ENCODE assay signal across 7 mouse cellular contexts in the genomic region with DNA sequence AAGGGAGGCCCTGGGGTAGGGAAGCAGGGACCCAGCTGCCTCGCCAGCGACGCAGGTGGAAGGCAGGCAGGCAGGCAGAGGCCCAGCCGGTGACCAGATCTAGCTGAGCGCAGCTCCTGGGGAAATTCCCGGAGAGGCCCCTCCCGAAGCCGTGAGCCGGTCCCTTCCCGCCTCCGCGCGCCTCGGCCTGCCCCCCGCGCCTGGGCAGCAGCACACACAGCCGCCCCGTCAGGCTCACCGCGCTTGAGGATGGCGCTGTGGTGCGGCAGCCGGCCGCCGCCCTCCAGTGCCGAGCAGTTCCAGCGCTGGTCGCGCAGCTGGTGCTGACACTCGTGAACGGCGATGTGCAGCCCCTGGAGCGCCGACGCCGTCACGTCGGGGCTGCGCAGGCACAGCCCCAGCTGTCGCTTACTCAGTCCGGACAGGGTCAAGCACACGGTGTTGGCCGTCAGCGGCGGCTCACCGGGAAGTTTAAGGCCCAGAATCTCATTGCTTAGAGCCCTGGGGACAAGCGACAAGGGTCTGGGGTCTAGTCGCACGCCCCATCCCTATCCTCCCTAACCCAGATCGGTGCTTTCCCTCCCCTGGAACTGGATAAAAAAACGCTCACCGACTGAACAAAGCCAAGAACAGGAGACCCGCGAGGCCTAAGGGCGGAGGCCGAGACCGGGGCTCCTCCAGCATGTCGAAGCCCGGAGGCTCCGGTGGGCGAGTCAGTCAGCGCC. TPM values are rescaled to one million over a fixed set of nuclear protein-coding genes. Genes with fewer than 3 reads are reported as not detected.
DNase-seq lines count a peak whose midpoint lies in the region; ATAC-seq and TF ChIP-seq lines count a peak whose summit lies in the region.

No protein-coding gene starts in this region.

- peak overlapping the region; percentile 50 for H3K4me2 ChIP-seq in forebrain, embryonic 13.5 days
- H3K4me2 ChIP-seq in kidney, embryonic 16.5 days (replicated peaks; ENCODE audit: low read depth, low read length), result peak overlapping the region; percentile 48

- peak; percentile 31 for DNase-seq in thymus, adult 2 months
- DNase-seq in thymus, adult 18-20 months, result no peak
- peak; percentile 70 for DNase-seq in midbrain, embryonic 10.5 days (ENCODE audit: low spot score)
- DNase-seq in ovary, postnatal 14 days (ENCODE audit: low spot score), result no peak
- DNase-seq in left cerebral cortex, postnatal 4 days, result no peak

- H3K36me3 ChIP-seq in thymus, adult 2 months (ENCODE audit: control insufficient read depth, insufficient read depth, low read length), result no peaks in the 10 kb centered on the region
- no peaks in the 10 kb centered on the region for H3K36me3 ChIP-seq in forebrain, embryonic 13.5 days (ENCODE audit: poor library complexity, severe bottlenecking)
- no peaks in the 10 kb centered on the region for H3K36me3 ChIP-seq in kidney, embryonic 16.5 days (ENCODE audit: insufficient read depth, low read length)
- no peaks in the 10 kb centered on the region for H3K36me3 ChIP-seq in midbrain, embryonic 10.5 days

- H3K9me3 ChIP-seq in forebrain, embryonic 13.5 days (replicated peaks), result no peaks in the 10 kb centered on the region
- no peaks in the 10 kb centered on the region for H3K9me3 ChIP-seq in kidney, embryonic 16.5 days (ENCODE audit: low read length)
- no peaks in the 10 kb centered on the region for H3K9me3 ChIP-seq in midbrain, embryonic 10.5 days (replicated peaks)

- peak; percentile 51; the same call in 1 of the 2 replicates for ATAC-seq in forebrain, embryonic 13.5 days
- ATAC-seq in kidney, embryonic 16.5 days (ENCODE audit: low FRiP score, low TSS enrichment), result peak; percentile 58; the same call in 1 of the 2 replicates

- peaks cover 42% of the 10 kb centered on the region for H3K27me3 ChIP-seq in thymus, adult 2 months (ENCODE audit: control insufficient read depth, insufficient read depth, low read length)
- peaks cover 100% of the 10 kb centered on the region for H3K27me3 ChIP-seq in forebrain, embryonic 13.5 days
- peaks cover 100% of the 10 kb centered on the region for H3K27me3 ChIP-seq in kidney, embryonic 16.5 days (ENCODE audit: insufficient read depth, low read length)
- H3K27me3 ChIP-seq in midbrain, embryonic 10.5 days (ENCODE audit: low read depth, poor library complexity, severe bottlenecking), result peaks cover 100% of the 10 kb centered on the region

- no peak overlapping the region for H3K27ac ChIP-seq in thymus, adult 2 months (ENCODE audit: control insufficient read depth, insufficient read depth, low read length)
- H3K27ac ChIP-seq in forebrain, embryonic 13.5 days, result no peak overlapping the region
- no peak overlapping the region for H3K27ac ChIP-seq in kidney, embryonic 16.5 days (ENCODE audit: low read length)
- H3K27ac ChIP-seq in midbrain, embryonic 10.5 days (replicated peaks), result peak overlapping the region; percentile 65

- peak overlapping the region; percentile 40; the same call in 1 of the 2 replicates for H3K9ac ChIP-seq in forebrain, embryonic 13.5 days
- H3K9ac ChIP-seq in kidney, embryonic 16.5 days (replicated peaks; ENCODE audit: low read length), result peak overlapping the region; percentile 38

- peak; percentile 32; the same call in 1 of the 2 replicates for TF ChIP-seq CTCF in thymus, adult 2 months (IDR thresholded peaks at IDR 0.05; ENCODE audit: borderline replicate concordance, control insufficient read depth, extremely low read depth, insufficient read depth, low read length, poor library complexity)

- 6% methylated on average over 61 of the region's 62 CpGs for WGBS in thymus, adult 2 months
- WGBS in forebrain, embryonic 13.5 days, result under 1% methylated on average over 61 of the region's 62 CpGs
- WGBS in kidney, embryonic 16.5 days, result under 1% methylated on average over 62 of the region's 62 CpGs
- WGBS in midbrain, embryonic 10.5 days, result under 1% methylated on average over 62 of the region's 62 CpGs

- H3K4me1 ChIP-seq in thymus, adult 2 months (replicated peaks; ENCODE audit: control insufficient read depth, insufficient read depth, low read length), result peaks cover 35% of the 10 kb centered on the region
- H3K4me1 ChIP-seq in forebrain, embryonic 13.5 days, result peaks cover 40% of the 10 kb centered on the region
- peaks cover 41% of the 10 kb centered on the region for H3K4me1 ChIP-seq in kidney, embryonic 16.5 days (ENCODE audit: insufficient read depth, low read length)
- peaks cover 64% of the 10 kb centered on the region for H3K4me1 ChIP-seq in midbrain, embryonic 10.5 days

- H3K4me3 ChIP-seq in thymus, adult 2 months (ENCODE audit: control insufficient read depth, insufficient read depth, low read length), result peak overlapping the region; percentile 17; the same call in 1 of the 2 replicates
- peak overlapping the region; percentile 26 for H3K4me3 ChIP-seq in forebrain, embryonic 13.5 days
- peak overlapping the region; percentile 27 for H3K4me3 ChIP-seq in kidney, embryonic 16.5 days (ENCODE audit: low read length)
- peak overlapping the region; percentile 44 for H3K4me3 ChIP-seq in midbrain, embryonic 10.5 days

- intact Hi-C loops in left cerebral cortex, postnatal 4 days (cut with DNase I), result no loop called here

- TF ChIP-seq POLR2A in thymus, adult 2 months (IDR thresholded peaks at IDR 0.05; ENCODE audit: control insufficient read depth, extremely low read depth, insufficient read depth, low read length, poor library complexity), result no peak

RNA-seq across cellular contexts. Expression of a gene that starts 1.5 kb away (rescaled TPM):
- 3.4 and 3.9 TPM in 2 replicates for polyA plus RNA-seq in thymus, adult 2 months (2012; rRNA removed)
- polyA plus RNA-seq in forebrain, embryonic 13.5 days (2015; fragmentation: Nextera tagmentation; extraction: Ambion mirVana), result not detected in 2 replicates
- 0.17 TPM in 1 of 2 replicates, not detected in the other for polyA plus RNA-seq in kidney, embryonic 16.5 days (2015; fragmentation: Nextera tagmentation; extraction: Ambion mirVana)
- 0.14 and 0.24 TPM in 2 replicates for polyA plus RNA-seq in midbrain, embryonic 10.5 days (2016; fragmentation: Nextera tagmentation; extraction: Ambion mirVana)
- under 1 TPM; 0.36 to 0.40 TPM for total RNA-seq in left cerebral cortex, postnatal 4 days (2021)

RNA-seq across cellular contexts. Expression of a gene that starts 13.2 kb away (rescaled TPM):
- polyA plus RNA-seq in thymus, adult 2 months (2012; rRNA removed), result 0.07 and 0.22 TPM in 2 replicates
- polyA plus RNA-seq in forebrain, embryonic 13.5 days (2015; fragmentation: Nextera tagmentation; extraction: Ambion mirVana), result not detected in 2 replicates
- polyA plus RNA-seq in kidney, embryonic 16.5 days (2015; fragmentation: Nextera tagmentation; extraction: Ambion mirVana), result not detected in 2 replicates
- 22.0 and 24.0 TPM in 2 replicates for polyA plus RNA-seq in midbrain, embryonic 10.5 days (2016; fragmentation: Nextera tagmentation; extraction: Ambion mirVana)
- total RNA-seq in left cerebral cortex, postnatal 4 days (2021), result not detected

RNA-seq across cellular contexts. Expression of a gene that starts 13.4 kb away (rescaled TPM):
- 165 and 182 TPM in 2 replicates for polyA plus RNA-seq in thymus, adult 2 months (2012; rRNA removed)
- polyA plus RNA-seq in forebrain, embryonic 13.5 days (2015; fragmentation: Nextera tagmentation; extraction: Ambion mirVana), result 49.2 and 55.1 TPM in 2 replicates
- polyA plus RNA-seq in kidney, embryonic 16.5 days (2015; fragmentation: Nextera tagmentation; extraction: Ambion mirVana), result 56.3 and 59.5 TPM in 2 replicates
- 41.2 and 43.2 TPM in 2 replicates for polyA plus RNA-seq in midbrain, embryonic 10.5 days (2016; fragmentation: Nextera tagmentation; extraction: Ambion mirVana)
- total RNA-seq in left cerebral cortex, postnatal 4 days (2021), result 100 to 1,000 TPM; 318 to 348 TPM

RNA-seq across cellular contexts. Expression of a gene that starts 32.8 kb away (rescaled TPM):
- 0.26 and 0.65 TPM in 2 replicates for polyA plus RNA-seq in thymus, adult 2 months (2012; rRNA removed)
- polyA plus RNA-seq in forebrain, embryonic 13.5 days (2015; fragmentation: Nextera tagmentation; extraction: Ambion mirVana), result 0.05 and 0.15 TPM in 2 replicates
- polyA plus RNA-seq in kidney, embryonic 16.5 days (2015; fragmentation: Nextera tagmentation; extraction: Ambion mirVana), result 2.6 and 3.3 TPM in 2 replicates
- polyA plus RNA-seq in midbrain, embryonic 10.5 days (2016; fragmentation: Nextera tagmentation; extraction: Ambion mirVana), result 0.54 and 0.82 TPM in 2 replicates
- 100 to 1,000 TPM; 113 to 118 TPM for total RNA-seq in left cerebral cortex, postnatal 4 days (2021)

RNA-seq across cellular contexts. Expression of a gene that starts 48.4 kb away (rescaled TPM):
- 2.1 and 3.1 TPM in 2 replicates for polyA plus RNA-seq in thymus, adult 2 months (2012; rRNA removed)
- polyA plus RNA-seq in forebrain, embryonic 13.5 days (2015; fragmentation: Nextera tagmentation; extraction: Ambion mirVana), result 3.0 and 4.9 TPM in 2 replicates
- polyA plus RNA-seq in kidney, embryonic 16.5 days (2015; fragmentation: Nextera tagmentation; extraction: Ambion mirVana), result 36.6 and 39.1 TPM in 2 replicates
- 15.2 and 16.4 TPM in 2 replicates for polyA plus RNA-seq in midbrain, embryonic 10.5 days (2016; fragmentation: Nextera tagmentation; extraction: Ambion mirVana)
- 1 to 10 TPM; 2.7 to 3.5 TPM for total RNA-seq in left cerebral cortex, postnatal 4 days (2021)

Comparison
In these comparisons a context has a peak if more than half of its experiments do, and no peak if none do; other contexts are left out.
1. DNase-seq: peak in thymus, adult 2 months (single experiment) and midbrain, embryonic 10.5 days (single experiment); none in thymus, adult 18-20 months (0 of 2), ovary, postnatal 14 days (single experiment) and left cerebral cortex, postnatal 4 days (single experiment).
2. RNA of a gene that starts 13.2 kb away (polyA plus RNA-seq): 22.0 to 24.0 TPM in midbrain, embryonic 10.5 days; 0.07 to 0.22 TPM in thymus, adult 2 months, not detected in kidney, embryonic 16.5 days and not detected in forebrain, embryonic 13.5 days; every median in the first group is over 10 times any median in the second.
3. Peak in every context shown above with its lines, with median percentiles within 50 percentile points of each other: H3K4me3 ChIP-seq.